Mouse (Mus musculus): ENCODE measurements around the gene Pm20d1. TPM values are rescaled to one million over a fixed set of nuclear protein-coding genes. Genes with fewer than 3 reads are reported as not detected.
"Not testable (repeated sequence)": the region's sequence is repeated elsewhere in the genome, so short reads cannot be mapped to it uniquely, and the experiment has no call there.

Gene Pm20d1
- polyA plus RNA-seq, 1 experiment from 2014 or later: 0.30 TPM

- Histone ChIP-seq H3K4me1 (no peaks in the 10 kb centered on the region), H3K9me3 (no peaks in the 10 kb centered on the region), H3K27ac (no peak overlapping the region), H3K4me3 (no peak overlapping the region), H3K4me2 (no peak overlapping the region), H3K27me3 (0 out of 2 replicates have a peak, but pooled peaks cover 8% of the 10 kb centered on the region), H3K36me3 (no peaks in the 10 kb centered on the region), H3K9ac (no peak overlapping the region)
- 62% methylated on average over 5 of the region's 5 CpGs for WGBS
- ATAC-seq (ENCODE audit: borderline replicate concordance, extremely low read depth, low FRiP score, low TSS enrichment): no peak
Measured at GRCm38 (mm10) chr1:131802652-131803051, 5.5 kb downstream of the Pm20d1 start.

DNA sequence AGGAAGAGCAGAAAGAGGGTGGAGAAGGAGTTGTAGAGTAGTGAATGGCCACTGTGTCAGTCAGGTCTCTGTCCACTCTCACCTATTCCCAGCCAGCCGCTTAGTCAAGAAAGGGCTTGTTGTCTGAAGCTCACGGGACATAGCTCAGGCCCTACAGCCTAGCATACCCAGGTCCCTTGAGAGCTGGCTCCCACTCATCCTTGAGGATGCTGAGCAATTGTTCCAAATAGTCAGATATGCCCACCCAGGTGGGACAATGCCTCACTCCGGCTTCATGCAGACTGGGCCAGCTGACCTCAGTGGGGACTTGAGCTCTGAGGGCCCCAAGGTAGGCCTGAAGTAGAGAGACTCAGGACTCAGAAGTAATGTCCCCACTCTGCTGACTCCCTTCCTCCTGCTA, 7.0 kb downstream of the Pm20d1 start:
- no peaks in the 10 kb centered on the region for H3K4me1 ChIP-seq
- no peak for ATAC-seq (ENCODE audit: borderline replicate concordance, extremely low read depth, low FRiP score, low TSS enrichment)
- WGBS: 93% methylated on average over 3 of the region's 3 CpGs

DNA sequence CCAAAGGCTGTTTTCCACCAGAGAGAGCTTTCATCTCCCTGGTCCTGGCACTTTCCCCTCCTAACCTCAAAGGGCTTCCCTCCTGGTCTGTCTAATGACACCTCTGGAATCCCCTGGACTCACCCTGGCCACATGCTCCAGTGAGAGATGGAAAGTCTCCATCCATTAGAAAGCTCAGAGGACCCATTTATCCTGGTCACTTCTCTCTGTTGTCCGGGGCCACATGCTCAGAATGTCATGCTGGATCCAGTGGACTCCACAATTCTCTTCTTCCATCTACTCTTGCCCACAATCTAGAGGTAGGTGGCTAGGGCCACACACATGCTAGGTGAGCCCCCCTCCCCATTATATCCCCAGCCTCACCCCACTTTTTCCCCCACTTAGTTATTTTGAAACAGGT, 11.8 kb downstream of the Pm20d1 start:
- H3K9ac ChIP-seq: no peak overlapping the region
- no peak for ATAC-seq (ENCODE audit: borderline replicate concordance, extremely low read depth, low FRiP score, low TSS enrichment)
- no peaks in the 10 kb centered on the region for H3K27me3 ChIP-seq
- H3K4me3 ChIP-seq: no peak overlapping the region
- no peaks in the 10 kb centered on the region for H3K36me3 ChIP-seq
- H3K4me1 ChIP-seq: no peaks in the 10 kb centered on the region
- 66% methylated on average over 1 of the region's 1 CpGs for WGBS
- H3K9me3 ChIP-seq: no peaks in the 10 kb centered on the region
- no peak overlapping the region for H3K4me2 ChIP-seq
- H3K27ac ChIP-seq: no peak overlapping the region

More for the DNA sequence above, 7.0 kb downstream of the Pm20d1 start:
- Histone ChIP-seq H3K9me3 (no peaks in the 10 kb centered on the region), H3K36me3 (no peaks in the 10 kb centered on the region), H3K4me3 (no peak overlapping the region), H3K27me3 (no peaks in the 10 kb centered on the region), H3K27ac (no peak overlapping the region), H3K9ac (no peak overlapping the region), H3K4me2 (no peak overlapping the region)

DNA sequence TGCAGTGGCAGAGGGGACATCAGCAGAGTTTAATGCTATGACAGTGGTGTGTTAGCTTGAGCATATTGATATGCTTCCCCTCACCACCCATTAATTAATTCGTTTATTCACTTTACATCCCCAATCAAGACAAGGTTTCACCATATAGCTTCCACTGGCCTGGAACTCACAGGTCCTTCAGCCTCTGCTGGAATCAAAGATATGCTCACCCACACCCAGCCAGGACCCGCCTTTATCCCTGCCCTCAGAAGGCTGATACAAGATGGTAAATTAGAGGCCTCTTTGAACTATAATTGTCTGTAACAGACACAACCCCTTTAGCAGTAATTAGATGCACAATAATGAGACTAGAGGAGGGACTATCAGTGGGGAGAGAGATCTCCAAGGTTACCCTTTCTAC, 12.5 kb downstream of the Pm20d1 start:
- Histone ChIP-seq H3K4me1 (no peaks in the 10 kb centered on the region), H3K4me2 (no peak overlapping the region), H3K27me3 (no peaks in the 10 kb centered on the region), H3K9ac (no peak overlapping the region), H3K36me3 (no peaks in the 10 kb centered on the region), H3K27ac (no peak overlapping the region), H3K9me3 (no peaks in the 10 kb centered on the region), H3K4me3 (no peak overlapping the region)
- WGBS: 73% methylated on average over 2 of the region's 2 CpGs
- no peak for ATAC-seq (ENCODE audit: borderline replicate concordance, extremely low read depth, low FRiP score, low TSS enrichment)

DNA sequence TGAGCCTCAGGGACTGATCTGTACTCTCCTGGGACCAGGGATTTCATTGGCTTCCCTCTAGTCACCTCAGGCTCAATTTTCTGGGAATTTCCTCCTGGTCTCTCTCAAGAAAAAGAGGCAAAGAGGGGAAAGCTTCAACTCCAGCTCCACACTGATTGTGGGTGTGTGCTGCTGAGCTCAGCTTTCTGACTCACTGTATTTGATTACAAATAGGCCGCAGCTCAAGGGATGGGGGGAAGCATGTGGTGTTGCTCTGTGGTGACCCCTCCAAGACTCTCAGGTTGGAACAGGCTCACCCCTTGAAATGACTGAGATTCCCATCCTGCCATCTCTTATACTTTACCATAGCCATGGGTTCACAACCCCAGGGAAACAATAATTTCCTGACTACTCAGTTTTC, 14.2 kb downstream of the Pm20d1 start:
- ATAC-seq (ENCODE audit: borderline replicate concordance, extremely low read depth, low FRiP score, low TSS enrichment): no peak
- WGBS: 59% methylated on average over 1 of the region's 1 CpGs
- Histone ChIP-seq H3K36me3 (no peaks in the 10 kb centered on the region), H3K27ac (no peak overlapping the region), H3K27me3 (no peaks in the 10 kb centered on the region), H3K4me2 (no peak overlapping the region), H3K4me3 (no peak overlapping the region), H3K9me3 (no peaks in the 10 kb centered on the region), H3K4me1 (no peaks in the 10 kb centered on the region), H3K9ac (no peak overlapping the region)

DNA sequence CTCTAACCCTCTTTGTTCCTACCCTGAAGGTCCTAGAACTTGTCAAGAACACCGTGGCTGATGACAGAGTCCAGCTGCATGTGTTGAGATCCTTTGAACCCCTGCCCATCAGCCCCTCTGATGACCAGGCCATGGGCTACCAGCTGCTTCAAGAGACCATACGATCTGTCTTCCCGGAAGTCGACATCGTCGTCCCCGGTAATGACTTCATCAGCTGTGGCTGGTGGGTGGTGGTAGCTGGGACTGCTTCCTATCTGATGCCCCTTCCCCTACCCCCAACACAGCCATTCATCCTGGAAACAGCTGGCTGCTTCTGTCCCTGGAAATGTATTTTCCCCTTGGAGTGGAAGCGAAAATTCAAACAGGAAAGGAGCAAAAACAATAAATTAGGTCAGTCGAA, 14.8 kb downstream of the Pm20d1 start:
- no peak overlapping the region for H3K27ac ChIP-seq
- no peak overlapping the region for H3K9ac ChIP-seq
- no peak overlapping the region for H3K4me2 ChIP-seq
- H3K4me3 ChIP-seq: no peak overlapping the region
- WGBS: 39% methylated on average over 9 of the region's 9 CpGs
- no peaks in the 10 kb centered on the region for H3K36me3 ChIP-seq
- no peaks in the 10 kb centered on the region for H3K27me3 ChIP-seq
- H3K4me1 ChIP-seq: no peaks in the 10 kb centered on the region
- no peak for ATAC-seq (ENCODE audit: borderline replicate concordance, extremely low read depth, low FRiP score, low TSS enrichment)
- no peaks in the 10 kb centered on the region for H3K9me3 ChIP-seq

DNA sequence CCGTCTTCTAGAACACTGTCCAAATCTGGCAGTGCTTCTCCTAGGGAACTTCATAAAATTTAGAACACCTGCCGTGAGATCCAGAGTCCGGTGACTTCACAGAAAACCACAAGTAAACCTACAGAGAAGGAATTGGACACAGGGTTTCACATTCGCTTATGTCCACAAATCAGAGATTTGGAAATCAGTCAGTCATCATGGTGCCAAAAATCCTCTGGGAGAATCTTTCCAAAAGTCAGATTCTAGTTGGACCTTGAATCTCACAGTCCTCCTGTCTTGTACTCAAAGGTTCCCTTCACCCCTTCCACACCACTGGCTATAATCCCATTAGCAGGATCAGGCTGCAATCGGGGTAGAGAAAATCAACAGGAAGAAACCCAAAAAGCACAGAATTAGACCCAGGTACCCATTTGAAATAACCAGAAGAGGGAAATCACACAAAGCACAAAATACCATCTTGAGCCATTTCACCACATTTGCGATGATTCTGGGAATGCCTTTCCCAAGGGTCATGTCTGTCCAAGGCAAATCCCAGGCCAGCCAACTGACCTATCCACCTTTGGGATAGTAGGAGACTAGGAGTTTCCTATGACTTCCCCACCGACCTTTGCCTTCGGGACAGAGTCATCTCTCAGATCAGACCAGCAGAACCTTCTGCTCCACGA, 15.6 kb downstream of the Pm20d1 start:
- Histone ChIP-seq H3K4me2 (no peak overlapping the region), H3K36me3 (no peaks in the 10 kb centered on the region), H3K4me3 (no peak overlapping the region), H3K4me1 (no peaks in the 10 kb centered on the region), H3K27me3 (no peaks in the 10 kb centered on the region), H3K27ac (no peak overlapping the region), H3K9me3 (no peaks in the 10 kb centered on the region), H3K9ac (no peak overlapping the region)
- ATAC-seq (ENCODE audit: borderline replicate concordance, extremely low read depth, low FRiP score, low TSS enrichment): no peak
- 86% methylated on average over 9 of the region's 9 CpGs for WGBS

GRCm38 (mm10) chr1:131813731-131814130, 16.6 kb downstream of the Pm20d1 start:
- H3K27me3 ChIP-seq: no peaks in the 10 kb centered on the region
- no peaks in the 10 kb centered on the region for H3K36me3 ChIP-seq
- no peaks in the 10 kb centered on the region for H3K4me1 ChIP-seq
- H3K4me2 ChIP-seq: no peak overlapping the region
- H3K27ac ChIP-seq: no peak overlapping the region
- no peak overlapping the region for H3K4me3 ChIP-seq
- no peak overlapping the region for H3K9ac ChIP-seq
- H3K9me3 ChIP-seq: no peaks in the 10 kb centered on the region
- WGBS: 84% methylated on average over 4 of the region's 4 CpGs
- no peak for ATAC-seq (ENCODE audit: borderline replicate concordance, extremely low read depth, low FRiP score, low TSS enrichment)

- H3K27me3 ChIP-seq: no peaks in the 10 kb centered on the region
- no peaks in the 10 kb centered on the region for H3K9me3 ChIP-seq
- ATAC-seq (ENCODE audit: borderline replicate concordance, extremely low read depth, low FRiP score, low TSS enrichment): no peak
- H3K4me2 ChIP-seq: no peak overlapping the region
- H3K27ac ChIP-seq: no peak overlapping the region
- 90% methylated on average over 3 of the region's 3 CpGs for WGBS
- no peaks in the 10 kb centered on the region for H3K4me1 ChIP-seq
- no peak overlapping the region for H3K4me3 ChIP-seq
- H3K9ac ChIP-seq: no peak overlapping the region
- no peaks in the 10 kb centered on the region for H3K36me3 ChIP-seq
Measured at GRCm38 (mm10) chr1:131814191-131814590, 17.0 kb downstream of the Pm20d1 start.

DNA sequence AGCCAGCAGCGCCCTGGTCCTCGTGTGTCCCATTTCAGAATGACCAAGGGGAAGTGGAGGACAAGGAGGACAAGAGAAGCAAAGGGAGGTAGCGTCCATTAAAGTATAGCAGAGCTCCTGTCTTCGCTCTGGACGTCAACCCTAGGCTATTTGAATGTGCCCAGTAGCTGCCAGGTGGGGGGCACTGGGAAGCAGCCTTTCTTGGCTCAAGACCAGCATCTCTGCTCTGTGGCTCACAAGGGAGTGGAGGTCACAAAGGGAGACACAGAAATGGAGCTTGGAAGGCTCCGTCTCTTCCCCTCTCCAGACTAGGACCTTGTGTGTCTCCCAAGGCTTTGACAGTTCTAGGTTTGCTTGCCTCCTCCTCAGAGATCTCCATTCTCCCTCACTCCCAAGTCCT, 19.7 kb downstream of the Pm20d1 start:
- Histone ChIP-seq H3K9ac (no peak overlapping the region), H3K4me3 (no peak overlapping the region), H3K36me3 (no peaks in the 10 kb centered on the region), H3K9me3 (no peaks in the 10 kb centered on the region), H3K4me2 (no peak overlapping the region), H3K4me1 (no peaks in the 10 kb centered on the region), H3K27ac (no peak overlapping the region), H3K27me3 (no peaks in the 10 kb centered on the region)
- 72% methylated on average over 6 of the region's 6 CpGs for WGBS
- ATAC-seq (ENCODE audit: borderline replicate concordance, extremely low read depth, low FRiP score, low TSS enrichment): no peak

DNA sequence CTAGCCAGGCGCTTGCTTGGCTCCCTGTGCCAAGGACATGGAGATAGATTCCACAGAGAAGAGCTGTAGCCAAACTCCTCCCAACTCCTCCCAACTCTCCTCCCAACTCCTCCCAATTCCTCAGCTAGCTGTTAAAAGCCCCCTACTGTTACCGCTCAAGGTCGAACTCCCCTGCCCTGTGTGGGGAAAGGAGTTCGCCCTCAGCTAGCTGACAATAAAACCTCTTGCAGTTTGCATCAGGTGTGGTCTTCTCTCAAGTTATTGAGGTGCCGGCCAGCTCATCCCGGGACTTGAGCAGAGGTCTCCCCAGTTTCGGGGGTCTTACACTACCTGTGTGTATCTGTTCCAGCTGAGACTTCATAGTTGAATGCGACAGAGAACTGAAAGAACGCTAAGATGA, 23.2 kb downstream of the Pm20d1 start:
- not testable (repeated sequence) for H3K9me3 ChIP-seq; ATAC-seq (ENCODE audit: borderline replicate concordance, extremely low read depth, low FRiP score, low TSS enrichment); H3K27me3 ChIP-seq; H3K36me3 ChIP-seq; H3K27ac ChIP-seq; H3K4me2 ChIP-seq; H3K9ac ChIP-seq; H3K4me1 ChIP-seq; H3K4me3 ChIP-seq
- 70% methylated on average over 9 of the region's 9 CpGs for WGBS

DNA sequence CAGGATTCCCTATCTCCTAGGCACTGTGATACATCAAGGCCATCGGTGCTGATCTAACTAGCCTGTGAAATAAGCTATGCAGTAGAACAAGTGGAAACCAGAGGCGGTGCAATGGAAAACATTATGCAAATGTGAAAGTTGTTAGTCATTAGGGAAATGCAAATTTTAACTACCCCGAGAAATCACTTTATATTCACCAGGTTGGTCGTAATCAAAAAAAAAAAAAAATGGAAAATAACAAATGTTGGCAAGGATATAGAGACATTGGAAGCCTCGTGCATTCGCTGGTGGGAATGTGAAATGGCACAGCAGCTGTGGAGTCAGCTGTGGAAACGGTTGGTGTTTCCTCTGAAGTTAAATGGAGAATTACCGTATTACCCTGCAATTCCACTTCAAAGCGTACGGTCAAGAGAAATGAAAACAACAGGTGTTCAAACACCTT, 23.7 kb downstream of the Pm20d1 start:
- 59% methylated on average over 10 of the region's 10 CpGs for whole genome bisulfite sequencing
- Histone ChIP-seq H3K27ac (no peak overlapping the region), H3K4me3 (no peak overlapping the region), H3K4me2 (no peak overlapping the region), H3K27me3 (no peaks in the 10 kb centered on the region), H3K9ac (no peak overlapping the region), H3K36me3 (no peaks in the 10 kb centered on the region), H3K4me1 (no peaks in the 10 kb centered on the region), H3K9me3 (no peaks in the 10 kb centered on the region)
- no peak for ATAC-seq (ENCODE audit: borderline replicate concordance, extremely low read depth, low FRiP score, low TSS enrichment)

GRCm38 (mm10) chr1:131822292-131822691, 25.1 kb downstream of the Pm20d1 start:
- 71% methylated on average over 8 of the region's 8 CpGs for WGBS
- Histone ChIP-seq H3K4me2 (no peak overlapping the region), H3K9ac (no peak overlapping the region)

More at GRCm38 (mm10) chr1:131822292-131822691, 25.1 kb downstream of the Pm20d1 start:
- no peak overlapping the region for H3K27ac ChIP-seq
- H3K9me3 ChIP-seq: no peaks in the 10 kb centered on the region
- H3K4me3 ChIP-seq: no peak overlapping the region
- ATAC-seq (ENCODE audit: borderline replicate concordance, extremely low read depth, low FRiP score, low TSS enrichment): no peak
- H3K27me3 ChIP-seq: no peaks in the 10 kb centered on the region
- no peaks in the 10 kb centered on the region for H3K36me3 ChIP-seq
- peaks cover 5% of the 10 kb centered on the region for H3K4me1 ChIP-seq

Measured in lung, embryonic 15.5 days (tissue).